Mouse (Mus musculus) midbrain, embryonic 16.5 days (tissue): Measurements from ENCODE around the gene Aco2. TPM values are rescaled to one million over a fixed set of nuclear protein-coding genes. Genes with fewer than 3 reads are reported as not detected.

Experiments
- ATAC-seq: fragments of 200-750 bp; cut with Nextera tagmentation; 2 replicates; pipeline ENCODE4 v1.8.0; 2017; ENCODE audit warnings: moderate TSS enrichment
- H3K27ac ChIP-seq: fragments of 300-500 bp; sonication (generic); 2 replicates; pipeline ENCODE4 v1.5.1; 2014; ENCODE audit warnings: mild to moderate bottlenecking, low read length, mixed read lengths
- H3K27me3 ChIP-seq: fragments of 300-500 bp; sonication (generic); 2 replicates; pipeline ENCODE4 v1.6.1; 2014; ENCODE audit warnings: low read depth, low read length, mixed read lengths; ENCODE audit not compliant: control insufficient read depth, insufficient read depth
- H3K36me3 ChIP-seq: fragments of 300-500 bp; sonication (generic); 2 replicates; pipeline ENCODE4 v1.6.1; 2014; ENCODE audit warnings: mild to moderate bottlenecking, low read length, moderate library complexity, mixed read lengths; ENCODE audit not compliant: control insufficient read depth, insufficient read depth
- H3K4me1 ChIP-seq: fragments of 300-500 bp; sonication (generic); 2 replicates; pipeline ENCODE4 v1.6.1; 2014; ENCODE audit warnings: mild to moderate bottlenecking, low read length, mixed read lengths; ENCODE audit not compliant: control insufficient read depth, insufficient read depth
- H3K4me2 ChIP-seq: fragments of 300-500 bp; sonication (generic); 2 replicates; pipeline ENCODE4 v1.6.1; 2014; ENCODE audit warnings: mild to moderate bottlenecking, low read length, mixed read lengths
- H3K4me3 ChIP-seq: fragments of 300-500 bp; sonication (generic); 2 replicates; pipeline ENCODE4 v1.5.1; 2014; ENCODE audit warnings: low read depth, mild to moderate bottlenecking, low read length, moderate library complexity, mixed read lengths
- H3K9ac ChIP-seq: fragments of 300-500 bp; sonication (generic); 2 replicates; pipeline ENCODE4 v1.6.1; 2014; ENCODE audit warnings: low read depth, low read length, mixed read lengths
- H3K9me3 ChIP-seq: fragments of 300-500 bp; sonication (generic); replicated peaks from 2 replicates; pipeline ENCODE4 v1.6.1; 2014; ENCODE audit warnings: mild to moderate bottlenecking, low read length, mixed read lengths; ENCODE audit not compliant: control insufficient read depth, poor library complexity, severe bottlenecking
- WGBS: fragments of 180-500 bp; shearing (Covaris S2); extraction: QIAGEN DNeasy Blood & Tissue Kit; methylation state at CpG from one replicate; pipeline ENCODE4 v1.1.7; 2014; 5-methylcytosine and 5-hydroxymethylcytosine counted together
- polyA plus RNA-seq: library from polyadenylated mRNA; unstranded; fragments of >200 nt; fragmentation: Nextera tagmentation; extraction: Ambion mirVana; gene quantifications from 2 replicates; pipeline ENCODE4 v1.2.1, GENCODE M21; 2015

Aco2 gene
- polyA plus RNA-seq, result 252 and 272 TPM in 2 replicates

DNA sequence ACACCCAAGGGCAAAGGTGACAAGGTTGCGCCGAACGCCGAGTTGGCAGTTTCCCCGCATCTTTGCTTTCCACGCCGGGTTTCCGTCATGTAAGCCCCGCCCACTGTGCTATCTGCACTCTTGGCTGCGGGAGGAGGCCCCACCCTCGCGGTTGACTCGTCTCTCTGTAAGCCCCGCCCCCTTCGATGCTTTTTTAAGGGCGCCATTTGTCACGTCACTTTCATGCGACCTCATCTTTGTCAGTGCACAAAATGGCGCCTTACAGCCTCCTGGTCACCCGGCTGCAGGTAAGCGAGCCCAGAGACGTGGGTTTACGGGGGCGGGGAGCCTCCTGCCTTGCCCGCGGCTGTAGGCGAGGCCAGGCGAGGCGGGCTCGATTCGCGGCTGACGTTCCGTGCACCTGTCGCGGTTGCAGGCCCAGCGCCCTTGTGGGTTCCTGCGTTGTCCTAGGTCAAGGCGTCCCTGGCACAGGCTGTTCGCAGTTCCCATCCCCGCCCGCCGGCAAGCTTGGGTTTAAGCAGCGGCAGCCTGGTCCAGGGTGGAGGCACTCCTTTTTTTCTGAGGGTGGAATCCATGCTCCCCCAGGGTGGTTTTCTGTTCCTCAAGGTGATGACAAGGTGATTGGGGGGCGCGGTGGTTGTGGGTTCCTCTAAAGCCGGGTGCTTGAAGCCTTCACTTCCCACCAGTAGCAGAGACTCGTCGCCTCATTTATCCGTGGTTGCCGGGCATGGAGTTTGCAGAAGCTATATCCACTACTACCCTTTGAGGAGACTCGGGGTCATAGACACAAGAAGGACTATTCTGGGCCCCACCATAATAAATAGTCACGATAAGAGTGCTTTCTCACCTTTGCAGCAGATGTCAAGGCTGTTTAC, at the start of gene Aco2:
Gene Aco2 (plus strand): TSS at position 48 of the 875 bp plus-strand sequence.
- WGBS, result under 1% methylated on average over 53 of the region's 53 CpGs
- ATAC-seq, result peak; percentile 81

DNA sequence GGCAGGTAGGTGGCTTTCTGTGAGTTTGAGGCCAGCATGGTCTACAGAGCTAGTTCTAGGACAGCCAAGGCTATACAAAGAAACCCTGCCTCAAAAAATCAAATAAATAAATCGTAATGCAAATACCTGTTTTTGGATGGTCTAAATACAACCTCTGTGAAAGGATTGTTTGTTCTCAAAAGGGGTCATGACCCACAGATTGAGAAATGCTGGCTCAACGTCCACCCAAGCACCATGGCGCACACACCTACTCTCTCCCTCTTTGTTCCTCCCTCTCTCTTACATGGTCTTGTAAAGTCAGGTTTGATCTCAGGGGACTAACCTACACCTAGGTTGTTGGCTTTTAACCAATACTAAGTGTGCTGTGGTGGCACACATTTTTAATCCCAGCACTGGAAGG, 49.5 kb upstream of the Aco2 start:
- peaks cover 37% of the 10 kb centered on the region for H3K36me3 ChIP-seq
- 89% methylated on average over 3 of the region's 3 CpGs for WGBS
- no peaks in the 10 kb centered on the region for H3K4me1 ChIP-seq
- no peaks in the 10 kb centered on the region for H3K9me3 ChIP-seq
- H3K9ac ChIP-seq, result no peak overlapping the region
- no peak overlapping the region for H3K27ac ChIP-seq
- no peak for ATAC-seq
- H3K4me3 ChIP-seq, result no peak overlapping the region
- H3K27me3 ChIP-seq, result no peaks in the 10 kb centered on the region
- no peak overlapping the region for H3K4me2 ChIP-seq

More for the DNA sequence above, at the start of gene Aco2:
- H3K4me2 ChIP-seq, result peak within 1 kb of the TSS; percentile 86
- H3K27ac ChIP-seq, result peak within 1 kb of the TSS; percentile 94
- no peaks in the 10 kb centered on the region for H3K27me3 ChIP-seq
- peaks cover 25% of the 10 kb centered on the region for H3K4me1 ChIP-seq
- peaks cover 20% of the 10 kb centered on the region for H3K36me3 ChIP-seq
- peak within 1 kb of the TSS; percentile 83 for H3K9ac ChIP-seq
- no peaks in the 10 kb centered on the region for H3K9me3 ChIP-seq
- peak within 1 kb of the TSS; percentile 74 for H3K4me3 ChIP-seq

DNA sequence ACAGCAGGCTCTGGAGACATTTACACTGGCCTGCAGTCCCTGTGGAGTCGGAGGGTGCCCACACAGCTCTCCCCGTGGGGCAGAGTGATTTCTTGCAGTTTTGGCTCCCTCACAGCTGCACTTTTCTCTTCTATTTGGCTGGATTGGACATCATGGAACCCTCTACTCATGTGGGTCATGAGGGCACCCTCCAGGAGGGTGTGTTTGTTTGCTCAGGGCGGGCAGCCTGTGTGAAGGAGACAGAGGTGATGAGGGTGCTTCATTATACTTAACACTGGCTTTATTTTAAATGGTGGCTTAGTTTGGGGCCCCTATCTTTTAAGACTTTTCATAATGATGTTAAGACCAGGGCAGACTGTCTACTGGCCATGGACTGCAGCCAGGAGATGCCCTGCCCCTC, 47.3 kb upstream of the Aco2 start:
- no peak for ATAC-seq
- 83% methylated on average over 3 of the region's 3 CpGs for WGBS
- H3K36me3 ChIP-seq, result peaks cover 33% of the 10 kb centered on the region
- no peak overlapping the region for H3K4me3 ChIP-seq
- no peak overlapping the region for H3K4me2 ChIP-seq
- no peak overlapping the region for H3K9ac ChIP-seq
- H3K27me3 ChIP-seq, result no peaks in the 10 kb centered on the region
- H3K4me1 ChIP-seq, result no peaks in the 10 kb centered on the region
- H3K27ac ChIP-seq, result no peak overlapping the region
- no peaks in the 10 kb centered on the region for H3K9me3 ChIP-seq

DNA sequence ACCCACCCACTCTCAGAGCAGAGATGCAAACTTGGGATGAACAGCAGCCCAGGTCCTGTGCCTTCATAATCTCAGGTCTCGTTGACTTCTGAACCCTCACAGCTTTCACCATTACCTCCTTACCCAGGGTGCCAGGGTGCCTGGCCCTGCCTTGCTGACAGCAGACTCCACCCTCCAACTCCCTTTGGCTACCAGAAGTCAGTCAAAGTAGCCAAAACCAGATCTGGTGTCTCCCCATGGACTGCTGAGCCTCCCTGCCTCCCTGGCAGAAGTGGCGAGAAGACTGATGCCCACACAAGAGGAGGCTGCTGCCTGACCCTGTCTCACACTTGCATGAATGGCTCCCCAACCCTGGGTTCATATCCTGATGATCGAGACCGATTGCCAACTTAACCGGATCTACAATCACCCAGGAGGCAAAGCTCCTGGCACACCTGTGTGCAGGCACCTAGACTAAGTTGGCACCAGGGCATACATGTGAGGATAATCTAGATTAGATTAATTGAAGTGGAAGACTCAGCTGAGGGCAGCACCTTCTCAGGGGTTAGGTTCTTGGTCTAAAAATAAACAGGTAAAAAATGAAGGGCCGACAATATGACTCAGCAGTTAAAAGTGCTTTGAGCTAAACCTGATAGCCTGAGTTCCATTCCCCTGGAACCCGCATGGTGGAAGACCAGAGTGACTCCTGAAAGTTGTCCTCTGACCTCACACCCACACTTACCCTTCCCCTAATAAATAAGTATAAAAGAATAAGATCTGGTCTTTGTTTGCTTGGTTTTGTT, 43.5 kb upstream of the Aco2 start:
- Histone ChIP-seq H3K27ac (no peak overlapping the region), H3K9ac (no peak overlapping the region), H3K4me1 (peaks cover 3% of the 10 kb centered on the region; the same call in 1 of the 2 replicates), H3K36me3 (peaks cover 18% of the 10 kb centered on the region), H3K4me3 (no peak overlapping the region), H3K27me3 (no peaks in the 10 kb centered on the region), H3K4me2 (no peak overlapping the region), H3K9me3 (no peaks in the 10 kb centered on the region)
- ATAC-seq, result no peak
- WGBS, result 90% methylated on average over 7 of the region's 7 CpGs

DNA sequence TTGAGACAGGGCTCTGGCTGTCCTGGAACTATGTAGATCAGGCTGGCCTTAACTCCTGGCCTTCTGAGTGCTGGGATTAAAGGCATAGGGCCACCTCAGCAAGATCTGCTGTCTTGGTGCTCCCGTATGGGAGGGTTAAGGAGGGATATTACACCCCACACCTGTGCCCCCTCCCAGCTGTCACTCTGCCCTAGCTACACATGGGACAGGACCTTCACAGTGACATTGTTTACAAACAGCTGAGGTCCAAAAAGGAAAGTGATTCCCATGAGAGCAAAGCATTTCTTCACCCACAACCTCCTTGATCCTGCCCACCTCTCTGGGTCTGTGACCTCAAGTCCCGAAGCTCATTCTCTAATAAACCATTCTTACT, 42.9 kb upstream of the Aco2 start:
- Histone ChIP-seq H3K27me3 (no peaks in the 10 kb centered on the region), H3K4me1 (peaks cover 3% of the 10 kb centered on the region; the same call in 1 of the 2 replicates), H3K9me3 (no peaks in the 10 kb centered on the region), H3K27ac (no peak overlapping the region), H3K36me3 (peaks cover 15% of the 10 kb centered on the region), H3K4me2 (no peak overlapping the region), H3K4me3 (no peak overlapping the region), H3K9ac (no peak overlapping the region)
- ATAC-seq, result no peak
- WGBS, result 78% methylated on average over 2 of the region's 2 CpGs

DNA sequence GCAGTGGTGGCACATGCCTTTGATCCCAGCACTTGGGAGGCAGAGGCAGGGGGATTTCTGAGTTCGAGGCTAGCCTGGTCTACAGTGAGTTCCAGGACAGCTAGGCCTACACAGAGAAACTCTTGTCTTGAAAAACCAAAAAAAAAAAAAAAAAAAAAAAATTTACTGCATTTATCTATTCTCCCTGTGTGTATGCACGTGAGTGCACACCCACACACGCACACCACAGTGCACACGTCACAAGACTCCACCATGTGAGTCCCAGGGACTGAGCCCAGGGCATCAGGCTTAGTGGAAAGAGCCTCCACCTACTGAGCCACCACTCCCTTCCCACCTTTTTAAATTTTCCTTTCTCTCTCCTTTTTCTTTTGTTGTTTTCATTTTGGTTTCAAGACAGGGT, 41.6 kb upstream of the Aco2 start:
- H3K36me3 ChIP-seq, result peaks cover 14% of the 10 kb centered on the region
- H3K9me3 ChIP-seq, result no peaks in the 10 kb centered on the region
- H3K27me3 ChIP-seq, result no peaks in the 10 kb centered on the region
- ATAC-seq, result no peak
- peaks cover 3% of the 10 kb centered on the region; the same call in 1 of the 2 replicates for H3K4me1 ChIP-seq
- 89% methylated on average over 4 of the region's 4 CpGs for WGBS
- no peak overlapping the region for H3K27ac ChIP-seq
- no peak overlapping the region for H3K9ac ChIP-seq
- no peak overlapping the region for H3K4me3 ChIP-seq
- H3K4me2 ChIP-seq, result no peak overlapping the region

DNA sequence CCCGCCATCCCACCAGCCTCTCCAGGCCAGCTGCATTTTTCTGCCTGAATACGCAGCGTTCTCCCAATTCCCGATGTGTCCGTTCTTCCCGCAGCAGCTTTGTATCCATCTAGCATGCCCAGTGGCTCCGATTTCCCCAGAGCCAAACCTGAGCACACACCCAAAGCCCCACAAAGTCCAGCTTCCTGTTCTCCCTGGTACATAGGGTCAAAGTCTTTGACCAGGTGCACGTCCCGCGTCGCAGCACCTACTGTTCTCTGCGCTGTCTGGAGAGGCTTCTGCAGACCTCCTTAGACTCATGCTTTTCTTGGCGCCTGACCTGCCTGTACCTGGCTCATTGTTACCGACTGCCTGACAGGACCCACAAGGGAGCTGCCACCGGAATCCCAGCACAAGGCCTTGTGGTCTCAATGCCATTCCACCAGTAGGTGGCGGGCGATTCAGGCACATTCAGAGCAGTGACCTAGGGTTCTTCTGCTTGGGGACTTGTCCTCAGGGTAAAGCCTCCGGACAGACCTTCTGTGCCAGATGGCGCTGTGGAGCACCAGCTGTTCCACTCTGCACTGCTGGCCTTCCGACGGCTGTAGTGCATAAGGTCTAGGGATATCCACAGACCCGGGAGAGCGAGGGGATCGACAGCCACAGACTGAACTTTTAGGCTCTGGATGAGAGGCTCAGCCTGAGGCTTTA, 40.8 kb upstream of the Aco2 start:
- H3K36me3 ChIP-seq, result peaks cover 6% of the 10 kb centered on the region
- 0 out of 2 replicates have a peak overlapping the region, but pooled peaks have one; percentile 20 for H3K9ac ChIP-seq

DNA sequence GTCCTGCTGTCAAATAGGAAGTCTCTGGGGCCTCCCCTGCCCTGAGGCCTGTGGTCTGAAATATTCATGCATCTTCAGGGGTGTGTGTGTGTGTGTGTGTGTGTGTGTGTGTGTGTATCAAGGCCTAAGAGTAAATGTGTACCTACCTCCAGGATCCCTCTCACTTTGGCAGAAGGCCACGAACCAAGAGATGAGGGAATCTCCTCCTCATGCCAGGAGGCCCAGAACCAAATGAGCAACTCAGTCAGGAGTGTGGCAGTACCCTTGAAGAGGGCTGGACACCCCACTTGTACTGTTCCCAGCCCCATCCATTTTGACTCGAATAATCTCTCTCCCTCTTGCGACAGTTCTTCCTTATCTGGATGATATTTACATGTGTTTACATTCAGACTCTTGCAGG, 39.9 kb upstream of the Aco2 start:
- no peak overlapping the region for H3K9ac ChIP-seq
- H3K4me1 ChIP-seq, result peaks cover 3% of the 10 kb centered on the region; the same call in 1 of the 2 replicates
- H3K4me2 ChIP-seq, result no peak overlapping the region
- H3K27me3 ChIP-seq, result no peaks in the 10 kb centered on the region
- ATAC-seq, result no peak
- H3K9me3 ChIP-seq, result no peaks in the 10 kb centered on the region
- H3K27ac ChIP-seq, result no peak overlapping the region
- WGBS, result 94% methylated on average over 3 of the region's 3 CpGs
- H3K36me3 ChIP-seq, result 0 out of 2 replicates have a peak, but pooled peaks cover 3% of the 10 kb centered on the region
- no peak overlapping the region for H3K4me3 ChIP-seq

More for the DNA sequence above, 40.8 kb upstream of the Aco2 start:
- Histone ChIP-seq H3K4me3 (no peak overlapping the region), H3K27me3 (no peaks in the 10 kb centered on the region), H3K4me2 (peak overlapping the region; percentile 23; the same call in 1 of the 2 replicates), H3K27ac (0 out of 2 replicates have a peak overlapping the region, but pooled peaks have one; percentile 24), H3K9me3 (no peaks in the 10 kb centered on the region), H3K4me1 (peaks cover 3% of the 10 kb centered on the region; the same call in 1 of the 2 replicates)
- WGBS, result 14% methylated on average over 24 of the region's 24 CpGs
- ATAC-seq, result peak; percentile 85
